ENCODE assay signal across 21 mouse cellular contexts in the genomic region with DNA sequence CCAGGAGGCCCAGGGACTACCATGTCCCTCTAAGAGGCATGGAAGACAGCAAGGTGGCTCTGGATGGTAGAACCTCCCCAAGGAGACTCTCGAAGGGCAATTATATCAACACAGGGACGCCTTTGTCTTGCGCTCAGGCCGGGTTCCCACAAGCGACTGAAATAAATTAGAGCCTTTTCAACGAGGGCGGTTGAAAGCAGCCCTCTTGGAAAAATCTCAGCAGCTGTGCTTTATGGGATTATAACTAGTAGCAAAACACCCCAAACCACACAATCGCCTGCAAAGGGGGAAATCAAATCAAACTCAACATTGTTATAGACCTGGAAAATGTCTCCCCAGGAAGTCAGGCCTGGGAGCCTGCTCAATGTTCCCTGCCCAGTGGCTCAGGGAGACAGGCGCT.
DNase-seq lines count a peak whose midpoint lies in the region; ATAC-seq and TF ChIP-seq lines count a peak whose summit lies in the region.
"Had no signal": no experiment of that assay in that cellular context is flagged by ENCODE, and none has a peak within 500 bp of the region (broad histone marks: within the 10 kb centered on the region; RNA-seq: fewer than 3 reads in every experiment).

No protein-coding gene starts in this region.

- DNase-seq in embryonic facial prominence, embryonic 14.5 days (ENCODE audit: low spot score): peak; percentile 56
- peak; percentile 35 for DNase-seq in limb, embryonic 14.5 days (ENCODE audit: low spot score)
- DNase-seq in ovary, adult 18-20 months (ENCODE audit: low spot score): no peak
- no peak for DNase-seq in lung, adult 2 months
- DNase-seq: adrenal gland, postnatal 10 days; cerebellum, adult 11-12 months; cerebellum, postnatal 25 days; gastrocnemius, postnatal 10 days; heart, adult 2 months; heart, postnatal 10 days; kidney, adult 8-10 months; kidney, postnatal 25 days; layer of hippocampus, adult 9-11 months had no signal

- no peak overlapping the region for H3K9ac ChIP-seq in forebrain, embryonic 13.5 days
- H3K9ac ChIP-seq in forebrain, embryonic 15.5 days (replicated peaks): no peak overlapping the region
- no peak overlapping the region for H3K9ac ChIP-seq in midbrain, embryonic 12.5 days (replicated peaks)
- H3K9ac ChIP-seq in midbrain, embryonic 16.5 days (ENCODE audit: low read depth, low read length): no peak overlapping the region
- no peak overlapping the region for H3K9ac ChIP-seq in embryonic facial prominence, embryonic 14.5 days (ENCODE audit: low read depth, low read length)
- H3K9ac ChIP-seq in limb, embryonic 14.5 days (ENCODE audit: low read depth, low read length, severe bottlenecking): no peak overlapping the region
- H3K9ac ChIP-seq: embryonic facial prominence, embryonic 15.5 days; liver, embryonic 14.5 days had no signal

- no peak for TF ChIP-seq CTCF in lung, adult 2 months (IDR thresholded peaks at IDR 0.05; ENCODE audit: insufficient read depth, low read length)

- H3K4me2 ChIP-seq in forebrain, embryonic 13.5 days: no peak overlapping the region
- H3K4me2 ChIP-seq in forebrain, embryonic 15.5 days (replicated peaks): no peak overlapping the region
- H3K4me2 ChIP-seq in midbrain, embryonic 12.5 days (replicated peaks): no peak overlapping the region
- H3K4me2 ChIP-seq in midbrain, embryonic 16.5 days (ENCODE audit: low read length): no peak overlapping the region
- no peak overlapping the region for H3K4me2 ChIP-seq in embryonic facial prominence, embryonic 14.5 days (ENCODE audit: low read depth, low read length)
- H3K4me2 ChIP-seq in limb, embryonic 14.5 days (replicated peaks; ENCODE audit: low read depth, low read length, severe bottlenecking): no peak overlapping the region
- H3K4me2 ChIP-seq: embryonic facial prominence, embryonic 15.5 days had no signal

- peaks cover 18% of the 10 kb centered on the region; the same call in 1 of the 2 replicates for H3K27me3 ChIP-seq in forebrain, embryonic 13.5 days
- no peaks in the 10 kb centered on the region for H3K27me3 ChIP-seq in forebrain, embryonic 15.5 days
- peaks cover 17% of the 10 kb centered on the region for H3K27me3 ChIP-seq in midbrain, embryonic 12.5 days
- H3K27me3 ChIP-seq in midbrain, embryonic 16.5 days (ENCODE audit: control insufficient read depth, insufficient read depth, low read depth, low read length): no peaks in the 10 kb centered on the region
- H3K27me3 ChIP-seq in embryonic facial prominence, embryonic 14.5 days (replicated peaks; ENCODE audit: control insufficient read depth, insufficient read depth, low read length): 0 out of 2 replicates have a peak, but pooled peaks cover 9% of the 10 kb centered on the region
- peaks cover 37% of the 10 kb centered on the region for H3K27me3 ChIP-seq in limb, embryonic 14.5 days (ENCODE audit: control insufficient read depth, insufficient read depth, low read length)

- peaks cover 17% of the 10 kb centered on the region for H3K4me1 ChIP-seq in forebrain, embryonic 13.5 days
- H3K4me1 ChIP-seq in forebrain, embryonic 15.5 days: 0 out of 2 replicates have a peak, but pooled peaks cover 4% of the 10 kb centered on the region
- H3K4me1 ChIP-seq in midbrain, embryonic 12.5 days: peaks cover 13% of the 10 kb centered on the region
- no peaks in the 10 kb centered on the region; the same call in 1 of the 2 replicates for H3K4me1 ChIP-seq in midbrain, embryonic 16.5 days (ENCODE audit: control insufficient read depth, insufficient read depth, low read length)
- 0 out of 2 replicates have a peak, but pooled peaks cover 3% of the 10 kb centered on the region for H3K4me1 ChIP-seq in embryonic facial prominence, embryonic 14.5 days (ENCODE audit: control insufficient read depth, insufficient read depth, low read length)
- H3K4me1 ChIP-seq in limb, embryonic 14.5 days (ENCODE audit: control insufficient read depth, insufficient read depth, low read length): peaks cover 19% of the 10 kb centered on the region
- no peaks in the 10 kb centered on the region for H3K4me1 ChIP-seq in lung, adult 2 months (ENCODE audit: control insufficient read depth, insufficient read depth, low read length)

- H3K4me3 ChIP-seq in forebrain, embryonic 13.5 days: no peak overlapping the region
- no peak overlapping the region for H3K4me3 ChIP-seq in forebrain, embryonic 15.5 days
- no peak overlapping the region for H3K4me3 ChIP-seq in midbrain, embryonic 12.5 days
- H3K4me3 ChIP-seq in midbrain, embryonic 16.5 days (ENCODE audit: low read depth, low read length): no peak overlapping the region
- no peak overlapping the region for H3K4me3 ChIP-seq in embryonic facial prominence, embryonic 14.5 days (ENCODE audit: low read depth, low read length)
- H3K4me3 ChIP-seq in limb, embryonic 14.5 days (replicated peaks; ENCODE audit: low read length): no peak overlapping the region
- no peak overlapping the region for H3K4me3 ChIP-seq in lung, adult 2 months (replicated peaks; ENCODE audit: extremely low read depth, low read depth, low read length)
- H3K4me3 ChIP-seq: embryonic facial prominence, embryonic 15.5 days; heart, adult 2 months had no signal

- TF ChIP-seq POLR2A in limb, embryonic 14.5 days (IDR thresholded peaks at IDR 0.05; ENCODE audit: borderline replicate concordance, extremely low read depth, insufficient read depth, insufficient read length): no peak
- no peak for TF ChIP-seq POLR2A in lung, adult 2 months (IDR thresholded peaks at IDR 0.05; ENCODE audit: borderline replicate concordance, extremely low read depth, low read depth, low read length)

- H3K27ac ChIP-seq in forebrain, embryonic 13.5 days: peak overlapping the region; percentile 44; the same call in 1 of the 2 replicates
- H3K27ac ChIP-seq in forebrain, embryonic 15.5 days (replicated peaks): no peak overlapping the region
- 0 out of 2 replicates have a peak overlapping the region, but pooled peaks have one; percentile 4 for H3K27ac ChIP-seq in midbrain, embryonic 12.5 days (replicated peaks)
- H3K27ac ChIP-seq in midbrain, embryonic 16.5 days (ENCODE audit: low read length): no peak overlapping the region
- H3K27ac ChIP-seq in embryonic facial prominence, embryonic 14.5 days (replicated peaks; ENCODE audit: low read depth, low read length): no peak overlapping the region; the same call in 1 of the 2 replicates
- no peak overlapping the region for H3K27ac ChIP-seq in limb, embryonic 14.5 days (replicated peaks; ENCODE audit: low read depth, low read length)
- H3K27ac ChIP-seq: embryonic facial prominence, embryonic 15.5 days; heart, adult 2 months; liver, embryonic 14.5 days had no signal

- H3K9me3 ChIP-seq in forebrain, embryonic 13.5 days (replicated peaks): no peaks in the 10 kb centered on the region
- H3K9me3 ChIP-seq in forebrain, embryonic 15.5 days: no peaks in the 10 kb centered on the region
- no peaks in the 10 kb centered on the region for H3K9me3 ChIP-seq in midbrain, embryonic 12.5 days
- H3K9me3 ChIP-seq in midbrain, embryonic 16.5 days (replicated peaks; ENCODE audit: control insufficient read depth, low read length, poor library complexity, severe bottlenecking): no peaks in the 10 kb centered on the region
- no peaks in the 10 kb centered on the region for H3K9me3 ChIP-seq in embryonic facial prominence, embryonic 14.5 days (ENCODE audit: control insufficient read depth, low read length)
- H3K9me3 ChIP-seq in limb, embryonic 14.5 days (ENCODE audit: control insufficient read depth, low read length): no peaks in the 10 kb centered on the region
- H3K9me3 ChIP-seq: embryonic facial prominence, embryonic 15.5 days had no signal

- 8% methylated on average over 9 of the region's 9 CpGs for WGBS in forebrain, embryonic 13.5 days
- WGBS in forebrain, embryonic 15.5 days: 8% methylated on average over 9 of the region's 9 CpGs
- WGBS in midbrain, embryonic 12.5 days: 52% methylated on average over 9 of the region's 9 CpGs
- 28% methylated on average over 9 of the region's 9 CpGs for WGBS in midbrain, embryonic 16.5 days
- WGBS in embryonic facial prominence, embryonic 14.5 days: 32% methylated on average over 9 of the region's 9 CpGs
- 18% methylated on average over 9 of the region's 9 CpGs for WGBS in limb, embryonic 14.5 days
- 67% methylated on average over 9 of the region's 9 CpGs for WGBS in lung, adult 2 months

- ATAC-seq in forebrain, embryonic 13.5 days: 0 out of 2 replicates have a peak, but pooled peaks have one; percentile 22
- ATAC-seq in forebrain, embryonic 15.5 days (replicated peaks): no peak
- no peak for ATAC-seq in midbrain, embryonic 12.5 days (ENCODE audit: low FRiP score, low read depth)
- ATAC-seq in midbrain, embryonic 16.5 days: no peak
- ATAC-seq in embryonic facial prominence, embryonic 14.5 days (ENCODE audit: low read depth): no peak
- no peak for ATAC-seq in limb, embryonic 14.5 days (ENCODE audit: low FRiP score, low read depth)
- ATAC-seq: inflammation-experienced regulatory T-cells, adult 6 months; lung, postnatal 0 days had no signal

- H3K36me3 ChIP-seq in forebrain, embryonic 13.5 days (ENCODE audit: poor library complexity, severe bottlenecking): no peaks in the 10 kb centered on the region
- no peaks in the 10 kb centered on the region for H3K36me3 ChIP-seq in forebrain, embryonic 15.5 days
- no peaks in the 10 kb centered on the region for H3K36me3 ChIP-seq in midbrain, embryonic 12.5 days
- H3K36me3 ChIP-seq in midbrain, embryonic 16.5 days (ENCODE audit: control insufficient read depth, insufficient read depth, low read length): no peaks in the 10 kb centered on the region
- H3K36me3 ChIP-seq in embryonic facial prominence, embryonic 14.5 days (ENCODE audit: control insufficient read depth, insufficient read depth, low read length): no peaks in the 10 kb centered on the region
- H3K36me3 ChIP-seq in limb, embryonic 14.5 days (ENCODE audit: control insufficient read depth, insufficient read depth, low read length): no peaks in the 10 kb centered on the region
- H3K36me3 ChIP-seq: embryonic facial prominence, embryonic 15.5 days had no signal

Comparison
In these comparisons a context has a peak if more than half of its experiments do, and no peak if none do; other contexts are left out.
1. H3K27ac ChIP-seq: peak in forebrain, embryonic 13.5 days (single experiment) and midbrain, embryonic 12.5 days (single experiment); none in forebrain, embryonic 15.5 days (single experiment), midbrain, embryonic 16.5 days (single experiment), embryonic facial prominence, embryonic 14.5 days (single experiment) and limb, embryonic 14.5 days (single experiment).
2. DNase-seq: peak in embryonic facial prominence, embryonic 14.5 days (single experiment) and limb, embryonic 14.5 days (single experiment); none in ovary, adult 18-20 months (single experiment) and lung, adult 2 months (single experiment).